18 mouse cellular contexts compared by ENCODE assay signal in genomic region chr2:13407698-13408097, GRCm38 (mm10).
DNase-seq lines count a peak whose midpoint lies in the region; ATAC-seq and TF ChIP-seq lines count a peak whose summit lies in the region.
"Had no signal": no experiment of that assay in that cellular context is flagged by ENCODE, and none has a peak within 500 bp of the region (broad histone marks: within the 10 kb centered on the region; RNA-seq: fewer than 3 reads in every experiment).

No protein-coding gene starts in this region.

- no peak for TF ChIP-seq POLR2A in lung, adult 2 months (IDR thresholded peaks at IDR 0.05; ENCODE audit: borderline replicate concordance, extremely low read depth, low read depth, low read length)

- no peak for TF ChIP-seq CTCF in forebrain, postnatal 0 days (IDR thresholded peaks at IDR 0.05; ENCODE audit: low read depth)
- TF ChIP-seq CTCF in lung, embryonic 14.5 days (IDR thresholded peaks at IDR 0.05; ENCODE audit: low read depth) = no peak
- TF ChIP-seq CTCF in lung, adult 2 months (IDR thresholded peaks at IDR 0.05; ENCODE audit: insufficient read depth, low read length) = no peak

- no peaks in the 10 kb centered on the region for H3K9me3 ChIP-seq in forebrain, embryonic 14.5 days (replicated peaks; ENCODE audit: control insufficient read depth, low read length)
- no peaks in the 10 kb centered on the region for H3K9me3 ChIP-seq in forebrain, postnatal 0 days (ENCODE audit: low read length)
- no peaks in the 10 kb centered on the region for H3K9me3 ChIP-seq in lung, embryonic 14.5 days (ENCODE audit: low read depth, low read length)
- H3K9me3 ChIP-seq: hindbrain, embryonic 13.5 days; liver, embryonic 12.5 days; neural tube, embryonic 12.5 days had no signal

- no peaks in the 10 kb centered on the region for H3K36me3 ChIP-seq in forebrain, embryonic 14.5 days (ENCODE audit: control insufficient read depth, insufficient read depth, low read length)
- H3K36me3 ChIP-seq in forebrain, postnatal 0 days (ENCODE audit: insufficient read depth) = no peaks in the 10 kb centered on the region
- H3K36me3 ChIP-seq in lung, embryonic 14.5 days (ENCODE audit: insufficient read depth) = no peaks in the 10 kb centered on the region
- H3K36me3 ChIP-seq: hindbrain, embryonic 13.5 days; liver, embryonic 12.5 days; neural tube, embryonic 12.5 days had no signal

- no peak for DNase-seq in forebrain, embryonic 14.5 days (ENCODE audit: low spot score)
- DNase-seq in forebrain, postnatal 0 days = no peak
- DNase-seq in lung, embryonic 14.5 days = peak; percentile 15
- no peak for DNase-seq in lung, adult 2 months
- DNase-seq in Muller cell, postnatal 12 days (ENCODE audit: inconsistent ontology term) = peak; percentile 42
- DNase-seq in lung, postnatal 36 days = peak; percentile 43
- DNase-seq in yolk sac, embryonic 10.5 days (ENCODE audit: low spot score) = no peak
- DNase-seq in retina, embryonic 14.5 days (ENCODE audit: low spot score) = no peak
- DNase-seq: adrenal gland, postnatal 10 days; cerebellum, postnatal 25 days; gastrocnemius, postnatal 36 days; kidney, adult 18-20 months; kidney, postnatal 36 days; left cerebral cortex, postnatal 4 days; thymus, postnatal 4 days had no signal

- no peak overlapping the region for H3K4me3 ChIP-seq in forebrain, embryonic 14.5 days (ENCODE audit: low read depth, low read length)
- H3K4me3 ChIP-seq in forebrain, postnatal 0 days (ENCODE audit: low read depth, low read length) = no peak overlapping the region
- H3K4me3 ChIP-seq in lung, embryonic 14.5 days (ENCODE audit: low read depth, low read length) = no peak overlapping the region
- no peak overlapping the region for H3K4me3 ChIP-seq in lung, adult 2 months (replicated peaks; ENCODE audit: extremely low read depth, low read depth, low read length)
- H3K4me3 ChIP-seq: hindbrain, embryonic 13.5 days; liver, embryonic 12.5 days; neural tube, embryonic 12.5 days had no signal

- H3K4me1 ChIP-seq in forebrain, embryonic 14.5 days (ENCODE audit: control insufficient read depth, insufficient read depth, low read length) = peaks cover 5% of the 10 kb centered on the region; the same call in 1 of the 2 replicates
- H3K4me1 ChIP-seq in forebrain, postnatal 0 days (ENCODE audit: insufficient read depth) = no peaks in the 10 kb centered on the region
- H3K4me1 ChIP-seq in lung, embryonic 14.5 days (ENCODE audit: insufficient read depth) = no peaks in the 10 kb centered on the region
- peaks cover 18% of the 10 kb centered on the region for H3K4me1 ChIP-seq in lung, adult 2 months (ENCODE audit: control insufficient read depth, insufficient read depth, low read length)

- ATAC-seq in forebrain, embryonic 14.5 days = no peak
- ATAC-seq in forebrain, postnatal 0 days = no peak
- ATAC-seq in lung, embryonic 14.5 days (ENCODE audit: insufficient read depth) = no peak
- ATAC-seq: liver, embryonic 12.5 days had no signal

- 0 out of 2 replicates have a peak overlapping the region, but pooled peaks have one; percentile 14 for H3K27ac ChIP-seq in forebrain, embryonic 14.5 days (ENCODE audit: low read depth, low read length)
- H3K27ac ChIP-seq in forebrain, postnatal 0 days (ENCODE audit: low read depth, low read length) = no peak overlapping the region
- no peak overlapping the region for H3K27ac ChIP-seq in lung, embryonic 14.5 days (ENCODE audit: low read depth)
- H3K27ac ChIP-seq: hindbrain, embryonic 13.5 days; liver, embryonic 12.5 days; neural tube, embryonic 12.5 days had no signal

- H3K4me2 ChIP-seq in forebrain, embryonic 14.5 days (ENCODE audit: low read length) = no peak overlapping the region
- H3K4me2 ChIP-seq in forebrain, postnatal 0 days (ENCODE audit: low read depth) = no peak overlapping the region
- H3K4me2 ChIP-seq in lung, embryonic 14.5 days = no peak overlapping the region
- H3K4me2 ChIP-seq: hindbrain, embryonic 13.5 days; liver, embryonic 12.5 days; neural tube, embryonic 12.5 days had no signal

- H3K27me3 ChIP-seq in forebrain, embryonic 14.5 days (replicated peaks; ENCODE audit: control insufficient read depth, insufficient read depth, low read length) = no peaks in the 10 kb centered on the region
- H3K27me3 ChIP-seq in forebrain, postnatal 0 days (ENCODE audit: insufficient read depth, low read length) = no peaks in the 10 kb centered on the region
- H3K27me3 ChIP-seq in lung, embryonic 14.5 days (ENCODE audit: insufficient read depth, low read length) = no peaks in the 10 kb centered on the region
- H3K27me3 ChIP-seq: hindbrain, embryonic 13.5 days; liver, embryonic 12.5 days; neural tube, embryonic 12.5 days had no signal

- no peak overlapping the region for H3K9ac ChIP-seq in forebrain, embryonic 14.5 days (ENCODE audit: low read length)
- H3K9ac ChIP-seq in forebrain, postnatal 0 days = no peak overlapping the region
- no peak overlapping the region for H3K9ac ChIP-seq in lung, embryonic 14.5 days
- H3K9ac ChIP-seq: hindbrain, embryonic 13.5 days; liver, embryonic 12.5 days; neural tube, embryonic 12.5 days had no signal

Comparison
In these comparisons a context has a peak if more than half of its experiments do, and no peak if none do; other contexts are left out.
1. DNase-seq: peak in lung, embryonic 14.5 days (single experiment), Muller cell, postnatal 12 days (single experiment) and lung, postnatal 36 days (single experiment); none in forebrain, embryonic 14.5 days (single experiment), forebrain, postnatal 0 days (single experiment), lung, adult 2 months (single experiment), yolk sac, embryonic 10.5 days (single experiment) and retina, embryonic 14.5 days (single experiment).